Mouse (Mus musculus): ENCODE results near the gene Gm28434. TPM values are rescaled to one million over a fixed set of nuclear protein-coding genes. Genes with fewer than 3 reads are reported as not detected.

Gene Gm28434
- polyA plus RNA-seq, 1 experiment from 2014 or later = not detected

Other genes starting within 250 kb of the Gm28434 start
- gene Csn1s2a, start 194.9 kb upstream of the Gm28434 start, polyA plus RNA-seq (2016; fragmentation: Nextera tagmentation; extraction: Ambion mirVana) = not detected in 2 replicates
- not detected in 2 replicates for gene Csn1s2b, start 161.4 kb upstream of the Gm28434 start, polyA plus RNA-seq (2016; fragmentation: Nextera tagmentation; extraction: Ambion mirVana)
- gene Prr27, start 143.8 kb upstream of the Gm28434 start, polyA plus RNA-seq (2016; fragmentation: Nextera tagmentation; extraction: Ambion mirVana) = not detected in 2 replicates
- gene Odam, start 84.5 kb upstream of the Gm28434 start, polyA plus RNA-seq (2016; fragmentation: Nextera tagmentation; extraction: Ambion mirVana) = not detected in 2 replicates
- not detected in 2 replicates for gene Csn3, start 43.9 kb upstream of the Gm28434 start, polyA plus RNA-seq (2016; fragmentation: Nextera tagmentation; extraction: Ambion mirVana)
- gene 2310003L06Rik, start 58 bp upstream of the Gm28434 start, polyA plus RNA-seq (2016; fragmentation: Nextera tagmentation; extraction: Ambion mirVana) = not detected in 2 replicates
- gene Cabs1, start 9.9 kb downstream of the Gm28434 start, polyA plus RNA-seq (2016; fragmentation: Nextera tagmentation; extraction: Ambion mirVana) = not detected in 2 replicates
- gene Smr3a, start 33.0 kb downstream of the Gm28434 start, polyA plus RNA-seq (2016; fragmentation: Nextera tagmentation; extraction: Ambion mirVana) = not detected in 2 replicates
- gene Smr2, start 117.0 kb downstream of the Gm28434 start, polyA plus RNA-seq (2016; fragmentation: Nextera tagmentation; extraction: Ambion mirVana) = not detected in 2 replicates
- not detected in 2 replicates for gene Gm11116, start 142.0 kb downstream of the Gm28434 start, polyA plus RNA-seq (2016; fragmentation: Nextera tagmentation; extraction: Ambion mirVana)
- not detected in 2 replicates for gene Gm11115, start 184.6 kb downstream of the Gm28434 start, polyA plus RNA-seq (2016; fragmentation: Nextera tagmentation; extraction: Ambion mirVana)

Data from hindbrain, embryonic 12.5 days (tissue).